18 mouse cellular contexts compared by ENCODE assay signal in genomic region chr14:75185796-75186594, GRCm38 (mm10). TPM values are rescaled to one million over a fixed set of nuclear protein-coding genes. Genes with fewer than 3 reads are reported as not detected.
DNase-seq lines count a peak whose midpoint lies in the region; ATAC-seq lines count a peak whose summit lies in the region.
"Had no signal": no experiment of that assay in that cellular context is flagged by ENCODE, and none has a peak within 500 bp of the region (broad histone marks: within the 10 kb centered on the region; RNA-seq: fewer than 3 reads in every experiment).

No protein-coding gene starts in this region.

- peak overlapping the region; percentile 42 for H3K4me2 ChIP-seq in liver, embryonic 15.5 days

- no peaks in the 10 kb centered on the region for H3K36me3 ChIP-seq in liver, embryonic 15.5 days (replicated peaks)

- peak; percentile 61 for DNase-seq in heart, adult 11 months
- no peak for DNase-seq in heart, postnatal 14 days
- no peak for DNase-seq in gastrocnemius, postnatal 36 days
- DNase-seq in heart, adult 9 months (ENCODE audit: low spot score in 2 of 2), result no peak
- DNase-seq: embryo, embryonic 11 days; forebrain, postnatal 0 days; kidney, postnatal 25 days; layer of hippocampus, postnatal 36 days; lung, postnatal 4 days had no signal

- H3K9me3 ChIP-seq in liver, embryonic 15.5 days (replicated peaks), result no peaks in the 10 kb centered on the region

- 6% methylated on average over 5 of the region's 5 CpGs for WGBS in liver, embryonic 15.5 days (ENCODE audit: insufficient replicate concordance)

- ATAC-seq in common myeloid progenitor, adult 5-6 weeks (replicated peaks; ENCODE audit: low read depth, poor library complexity, severe bottlenecking), result peak; percentile 75
- ATAC-seq in liver, embryonic 15.5 days (ENCODE audit: insufficient read depth), result peak; percentile 53
- ATAC-seq in neutrophil, adult 5-6 weeks (ENCODE audit: extremely low read depth, insufficient number of reproducible peaks, low FRiP score, poor library complexity, severe bottlenecking), result 0 out of 2 replicates have a peak, but pooled peaks have one; percentile 13
- no peak for ATAC-seq in cerebellum, adult (ENCODE audit: insufficient number of reproducible peaks, low FRiP score, low TSS enrichment)
- ATAC-seq: forebrain, postnatal 0 days had no signal

- no peaks in the 10 kb centered on the region; the same call in 1 of the 2 replicates for H3K27me3 ChIP-seq in liver, embryonic 15.5 days

- no peak overlapping the region for H3K9ac ChIP-seq in liver, embryonic 15.5 days
- H3K9ac ChIP-seq: forebrain, postnatal 0 days had no signal

- no peak overlapping the region for H3K4me3 ChIP-seq in liver, embryonic 15.5 days (replicated peaks)
- H3K4me3 ChIP-seq: erythroblast, embryonic 14.5 days had no signal

- peak overlapping the region; percentile 49 for H3K27ac ChIP-seq in liver, embryonic 15.5 days (replicated peaks)

- H3K4me1 ChIP-seq in liver, embryonic 15.5 days (replicated peaks), result peaks cover 58% of the 10 kb centered on the region

- intact Hi-C loops in heart, postnatal 14 days (cut with DNase I), result no loop called here
- intact Hi-C loops in gastrocnemius, postnatal 36 days (cut with DNase I), result no loop called here

RNA-seq across cellular contexts. Expression of gene Lcp1, which starts 55.1 kb away (rescaled TPM):
- 10 to 100 TPM; 13.5 to 17.9 TPM for total RNA-seq in heart, postnatal 14 days (2021)
- total RNA-seq in common myeloid progenitor, adult 5-6 weeks (2017), result 244 and 283 TPM in 2 replicates
- polyA plus RNA-seq in liver, embryonic 15.5 days (2015; fragmentation: Nextera tagmentation; extraction: Ambion mirVana), result 39.6 and 40.9 TPM in 2 replicates
- total RNA-seq in neutrophil, adult 5-6 weeks (2017), result 1,430 and 1,555 TPM in 2 replicates
- 1 to 10 TPM; 3.4 to 3.9 TPM for total RNA-seq in gastrocnemius, postnatal 36 days (2021)

RNA-seq across cellular contexts. Expression of gene Lrrc63, which starts 55.3 kb away (rescaled TPM):
- not detected for total RNA-seq in heart, postnatal 14 days (2021)
- not detected in 2 replicates for total RNA-seq in common myeloid progenitor, adult 5-6 weeks (2017)
- polyA plus RNA-seq in liver, embryonic 15.5 days (2015; fragmentation: Nextera tagmentation; extraction: Ambion mirVana), result not detected in 2 replicates
- 0.61 and 1.0 TPM in 2 replicates for total RNA-seq in neutrophil, adult 5-6 weeks (2017)
- not detected for total RNA-seq in gastrocnemius, postnatal 36 days (2021)
- total RNA-seq: adrenal gland, adult 18-20 months; forebrain, postnatal 0 days; gastrocnemius, postnatal 4 days; heart, postnatal 25 days; layer of hippocampus, postnatal 36 days had no signal
- polyA plus RNA-seq: erythroblast, embryonic 14.5 days; forebrain, postnatal 0 days; limb, embryonic 11.5 days had no signal

RNA-seq across cellular contexts. Expression of gene Cpb2, which starts 56.1 kb away (rescaled TPM):
- total RNA-seq in heart, postnatal 14 days (2021), result not detected
- total RNA-seq in common myeloid progenitor, adult 5-6 weeks (2017), result not detected in 2 replicates
- 134 and 143 TPM in 2 replicates for polyA plus RNA-seq in liver, embryonic 15.5 days (2015; fragmentation: Nextera tagmentation; extraction: Ambion mirVana)
- not detected in 2 replicates for total RNA-seq in neutrophil, adult 5-6 weeks (2017)
- not detected for total RNA-seq in gastrocnemius, postnatal 36 days (2021)
- total RNA-seq: adrenal gland, adult 18-20 months; forebrain, postnatal 0 days; heart, postnatal 25 days; layer of hippocampus, postnatal 36 days had no signal
- polyA plus RNA-seq: erythroblast, embryonic 14.5 days; forebrain, postnatal 0 days; limb, embryonic 11.5 days had no signal

Comparison
In these comparisons a context has a peak if more than half of its experiments do, and no peak if none do; other contexts are left out.
1. RNA of gene Lcp1, which starts 55.1 kb away (total RNA-seq): 1,430 to 1,555 TPM in neutrophil, adult 5-6 weeks and 244 to 283 TPM in common myeloid progenitor, adult 5-6 weeks; 13.5 to 17.9 TPM in heart, postnatal 14 days and 3.4 to 3.9 TPM in gastrocnemius, postnatal 36 days; every median in the first group is over 10 times any median in the second.